In genomic region chr16:18248433-18249363, GRCm38 (mm10) we compare ENCODE assay signal across 8 mouse cellular contexts. TPM values are rescaled to one million over a fixed set of nuclear protein-coding genes. Genes with fewer than 3 reads are reported as not detected.
DNase-seq lines count a peak whose midpoint lies in the region; ATAC-seq lines count a peak whose summit lies in the region.

Gene Trmt2a, plus strand, starts transcription at chr16:18248679.
Gene Ranbp1, minus strand, starts transcription at chr16:18248732.

- peak; percentile 97 for ATAC-seq in hindbrain, embryonic 12.5 days (ENCODE audit: low FRiP score)

- under 1% methylated on average over 98 of the region's 102 CpGs for WGBS in hindbrain, embryonic 12.5 days

- peaks cover 63% of the 10 kb centered on the region for H3K36me3 ChIP-seq in hindbrain, embryonic 12.5 days

- peak; percentile 100 for DNase-seq in NIH3T3 (ENCODE audit: low read depth)
- peak; percentile 99 for DNase-seq in cerebellum, postnatal 10 days
- peak; percentile 98 to 99 for DNase-seq in frontal cortex, postnatal 10 days (ENCODE audit: low spot score in 2 of 2)
- DNase-seq in layer of hippocampus, postnatal 14 days (ENCODE audit: low spot score in 2 of 2) = peak; percentile 97 to 98
- peak; percentile 99 for DNase-seq in lung, postnatal 14 days
- DNase-seq in retina, adult 2 months (ENCODE audit: low read depth, low spot score) = peak; percentile 95
- DNase-seq in thymus, postnatal 36 days = peak; percentile 95 to 98

- peaks cover 38% of the 10 kb centered on the region for H3K4me1 ChIP-seq in hindbrain, embryonic 12.5 days

- peak within 1 kb of the TSS; percentile 86 for H3K4me3 ChIP-seq in hindbrain, embryonic 12.5 days

- H3K27me3 ChIP-seq in hindbrain, embryonic 12.5 days = no peaks in the 10 kb centered on the region

- peak within 1 kb of the TSS; percentile 92 for H3K27ac ChIP-seq in hindbrain, embryonic 12.5 days

- no peaks in the 10 kb centered on the region for H3K9me3 ChIP-seq in hindbrain, embryonic 12.5 days (replicated peaks)

- H3K4me2 ChIP-seq in hindbrain, embryonic 12.5 days (replicated peaks) = peak within 1 kb of the TSS; percentile 88

- peak within 1 kb of the TSS; percentile 89 for H3K9ac ChIP-seq in hindbrain, embryonic 12.5 days

RNA-seq across cellular contexts. Expression of gene Trmt2a, which starts in this region (rescaled TPM):
- polyA plus RNA-seq in hindbrain, embryonic 12.5 days (2016; fragmentation: Nextera tagmentation; extraction: Ambion mirVana) = 99.6 and 102 TPM in 2 replicates
- 10 to 100 TPM; 44.6 to 61.7 TPM for total RNA-seq in layer of hippocampus, postnatal 14 days (2021)

RNA-seq across cellular contexts. Expression of gene Ranbp1, which starts in this region (rescaled TPM):
- 675 and 701 TPM in 2 replicates for polyA plus RNA-seq in hindbrain, embryonic 12.5 days (2016; fragmentation: Nextera tagmentation; extraction: Ambion mirVana)
- total RNA-seq in layer of hippocampus, postnatal 14 days (2021) = 100 to 1,000 TPM in 1 of 2 experiments, 10 to 100 TPM in 1; 98.3 to 104 TPM

Comparison
In these comparisons a context has a peak if more than half of its experiments do, and no peak if none do; other contexts are left out.
1. Peak in every context shown above with its lines: DNase-seq, ATAC-seq, H3K4me3 ChIP-seq and H3K27ac ChIP-seq.